Mouse (Mus musculus) MEL-GATA-1-ER (cell line): ENCODE measurements around the gene Dctn2.
"Not testable (repeated sequence)": the region's sequence is repeated elsewhere in the genome, so short reads cannot be mapped to it uniquely, and the experiment has no call there.

Experiments used
- DNase-seq: peaks from one replicate; pipeline ENCODE4 v3.0.0-alpha.2; 2012; ENCODE audit warnings: low read depth; ENCODE audit errors: extremely low read depth

Gene Dctn2

GRCm38 (mm10) chr10:127312858-127313257 lies 46.7 kb downstream of the Dctn2 start:
- DNase-seq = no peak

DNA sequence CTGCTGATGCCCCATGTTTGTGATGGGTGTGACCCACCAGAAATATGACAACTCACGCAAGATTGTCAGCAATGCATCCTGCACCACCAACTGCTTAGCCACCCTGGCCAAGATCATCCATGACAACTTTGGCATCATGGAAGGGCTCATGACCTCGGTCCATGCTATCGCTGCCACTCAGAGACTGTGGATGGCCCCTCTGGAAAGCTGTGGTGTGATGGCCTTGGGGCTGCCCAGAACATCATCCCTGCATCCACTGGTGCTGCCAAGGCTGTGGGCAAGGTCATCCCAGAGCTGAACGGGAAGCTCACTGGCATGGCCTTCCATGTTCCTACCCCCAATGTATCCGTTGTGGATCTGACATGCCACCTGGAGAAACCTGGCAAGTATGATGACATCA lies 47.3 kb downstream of the Dctn2 start:
- not testable (repeated sequence) for DNase-seq

- DNase-seq = not testable (repeated sequence)
These were observed 48.8 kb downstream of the Dctn2 start for GRCm38 (mm10) chr10:127314950-127315349.

- DNase-seq = no peak
These were observed 51.1 kb downstream of the Dctn2 start for GRCm38 (mm10) chr10:127317277-127317676.

DNA sequence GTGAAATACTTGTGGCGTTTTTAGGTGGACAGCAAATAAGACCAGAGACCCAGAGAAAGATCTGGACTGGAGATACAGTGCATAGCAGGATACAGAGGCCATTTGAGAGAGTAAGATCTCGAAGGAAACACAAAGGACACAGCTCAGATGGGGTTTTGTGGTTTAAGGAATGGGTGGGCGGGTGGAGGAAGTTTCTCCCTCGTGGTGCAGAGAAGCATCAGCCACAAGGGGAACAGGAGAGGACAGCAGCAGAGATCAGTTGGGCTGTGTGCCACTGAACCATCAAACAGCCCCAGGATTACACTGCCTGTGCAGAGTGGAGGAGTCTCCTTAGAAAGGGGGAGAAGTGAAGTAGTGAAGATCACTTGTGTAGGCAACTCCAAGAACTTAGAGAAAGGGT lies 51.8 kb downstream of the Dctn2 start:
- DNase-seq = no peak

GRCm38 (mm10) chr10:127319969-127320368 lies 53.8 kb downstream of the Dctn2 start:
- DNase-seq = no peak

DNA sequence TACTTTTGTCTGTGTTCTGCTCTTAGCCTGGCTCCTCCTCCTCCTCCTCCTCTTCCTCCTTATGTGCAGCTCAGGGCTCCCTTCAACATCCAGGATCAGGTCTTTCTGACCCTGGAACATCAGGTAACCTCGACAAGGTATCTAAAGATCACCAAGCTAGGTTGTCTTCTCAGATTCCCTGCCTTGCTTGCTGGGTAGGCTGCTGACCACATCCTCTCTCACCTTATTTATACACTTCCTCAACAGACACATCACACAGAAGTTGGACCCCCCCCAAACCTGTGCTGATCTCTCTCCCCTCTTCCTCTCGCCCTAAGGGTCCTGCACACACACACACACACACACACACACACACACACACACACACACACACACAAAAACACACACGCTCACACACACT lies 55.5 kb downstream of the Dctn2 start, which contains the start of gene Arhgap9:
TSS of gene Arhgap9 (plus strand) at position 344 of the 400 bp plus-strand sequence.
- DNase-seq = no peak

- DNase-seq = no peak
These were observed 56.0 kb downstream of the Dctn2 start for GRCm38 (mm10) chr10:127322178-127322577.

DNA sequence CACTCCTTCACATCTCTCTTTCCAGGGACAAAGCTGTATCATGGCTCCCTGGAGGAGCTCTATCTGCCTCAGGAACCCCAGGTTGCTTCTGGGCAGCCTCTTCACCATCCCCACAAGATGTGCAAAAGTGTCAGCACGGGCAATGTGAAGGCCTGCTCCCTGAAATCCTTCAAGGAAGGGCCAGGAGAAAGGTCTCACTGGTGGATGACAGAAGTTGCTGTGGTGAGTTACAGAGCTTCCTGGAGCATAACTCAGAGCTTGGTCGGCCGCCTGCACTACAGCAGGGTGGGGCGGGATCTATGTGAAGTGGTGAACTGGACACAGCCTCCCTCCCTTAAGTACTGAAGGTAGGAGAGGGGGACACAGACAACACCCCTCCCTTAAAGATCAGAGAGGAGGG lies 56.5 kb downstream of the Dctn2 start:
- DNase-seq = no peak

GRCm38 (mm10) chr10:127323131-127323855 lies 57.1 kb downstream of the Dctn2 start:
- peak; percentile 58 for DNase-seq

DNA sequence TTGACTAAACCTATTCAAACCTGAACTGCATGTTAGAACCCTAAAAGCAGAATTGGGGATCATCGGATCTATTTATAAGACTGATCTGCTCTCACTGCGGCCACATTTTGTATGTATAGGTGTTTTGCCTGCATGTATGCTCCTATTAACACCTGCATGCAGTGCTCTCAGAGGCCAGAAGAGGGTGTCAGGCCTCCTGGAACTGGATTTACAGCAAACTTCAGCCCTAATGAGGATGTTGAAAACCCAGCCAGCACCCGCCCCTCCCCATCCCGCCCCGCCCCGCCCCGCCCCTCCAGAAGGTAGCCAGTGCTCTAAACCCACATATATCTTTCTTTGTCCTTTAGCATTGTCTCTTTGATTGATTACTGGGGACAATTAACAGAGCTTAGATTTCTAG lies 58.3 kb downstream of the Dctn2 start:
- peak; percentile 81 for DNase-seq

- no peak for DNase-seq
These were observed 59.4 kb downstream of the Dctn2 start for GRCm38 (mm10) chr10:127325454-127326016.

DNA sequence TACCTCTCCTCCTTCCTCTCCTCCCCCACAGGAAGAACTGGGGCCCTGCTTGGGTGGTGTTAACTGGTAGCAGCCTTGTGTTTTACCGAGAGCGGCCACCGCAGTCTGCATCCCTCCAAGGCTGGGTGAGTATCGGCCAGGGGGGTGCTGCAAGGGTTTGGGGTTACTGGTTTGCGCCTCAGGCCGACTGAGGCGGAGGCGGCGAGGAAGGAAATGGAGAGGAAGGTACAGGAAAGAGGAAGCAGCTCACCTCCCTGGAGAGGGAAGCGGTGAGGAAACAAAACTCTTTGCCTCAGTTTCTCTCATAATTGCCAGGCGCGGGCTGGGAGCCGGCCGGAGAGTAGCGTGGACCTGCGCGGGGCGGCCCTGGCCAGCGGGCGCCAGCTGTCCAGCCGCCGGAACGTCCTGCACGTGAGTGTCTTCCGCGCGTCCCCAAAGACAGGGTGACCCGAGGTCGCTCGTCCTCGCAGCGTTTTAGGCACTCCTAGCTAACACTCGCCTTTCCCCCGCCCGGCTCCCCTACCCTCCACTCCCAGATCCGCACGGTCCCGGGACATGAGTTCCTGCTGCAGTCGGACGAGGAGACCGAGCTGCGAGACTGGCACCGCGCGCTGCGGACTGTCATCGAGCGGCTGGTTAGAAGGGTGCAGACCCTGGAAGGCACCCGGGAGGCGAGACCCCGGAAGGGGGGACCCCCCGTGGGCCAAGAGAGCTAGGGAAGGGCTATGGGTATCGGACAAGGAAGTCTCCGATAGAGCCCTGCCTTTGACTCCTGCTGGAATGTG lies 60.0 kb downstream of the Dctn2 start:
- DNase-seq = no peak

- DNase-seq = no peak
These were observed 60.7 kb downstream of the Dctn2 start for GRCm38 (mm10) chr10:127326828-127327227.

- no peak for DNase-seq
These were observed 61.4 kb downstream of the Dctn2 start for GRCm38 (mm10) chr10:127327461-127328145.

DNA sequence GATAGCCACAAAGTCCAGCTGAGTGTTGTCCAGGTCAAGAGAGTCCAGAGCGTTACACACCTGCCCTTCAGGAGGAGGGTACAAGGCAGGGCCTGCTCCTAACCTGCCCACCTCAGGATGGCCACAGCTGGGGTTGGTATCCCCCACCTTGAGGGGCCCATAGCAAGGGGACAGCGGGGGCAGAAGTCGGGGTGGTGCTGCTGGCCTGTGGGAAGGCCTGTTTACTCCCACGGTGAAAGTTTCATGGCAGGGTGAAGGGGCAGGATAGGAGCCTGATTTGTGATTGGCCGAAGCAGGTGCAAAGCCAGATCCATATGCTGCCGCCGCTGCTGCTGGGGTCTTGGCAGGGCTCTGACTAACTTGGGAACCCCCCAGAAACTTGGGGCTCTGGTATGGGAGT lies 64.0 kb downstream of the Dctn2 start:
- no peak for DNase-seq
